Mouse (Mus musculus): ENCODE measurements at regions not wholly inside any gene's neighbourhood (a gene's known extent, or its start where the extent isn't known, plus 50 kb on each side); places are given as distances from the start of the nearest gene placed in this dataset.

GRCm38 (mm10) chr7:75983809-75984171 lies 135.7 kb downstream of the Klhl25 start:
- Histone ChIP-seq H3K27ac (replicated peaks) (no peak overlapping the region), H3K9ac (no peak overlapping the region), H3K36me3 (no peaks in the 10 kb centered on the region), H3K9me3 (no peaks in the 10 kb centered on the region), H3K4me2 (peak overlapping the region; percentile 31; the same call in 1 of the 2 replicates), H3K4me1 (no peaks in the 10 kb centered on the region), H3K4me3 (no peak overlapping the region), H3K27me3 (replicated peaks) (no peaks in the 10 kb centered on the region; the same call in 1 of the 2 replicates)
- ATAC-seq (ENCODE audit: extremely low read depth, insufficient number of reproducible peaks, low FRiP score, low TSS enrichment), result no peak
- 57% methylated on average over 7 of the region's 7 CpGs for WGBS

- Histone ChIP-seq H3K36me3 (no peaks in the 10 kb centered on the region), H3K4me3 (no peak overlapping the region), H3K4me2 (no peak overlapping the region), H3K27me3 (replicated peaks) (no peaks in the 10 kb centered on the region), H3K27ac (replicated peaks) (no peak overlapping the region), H3K4me1 (no peaks in the 10 kb centered on the region), H3K9me3 (no peaks in the 10 kb centered on the region), H3K9ac (no peak overlapping the region)
- ATAC-seq (ENCODE audit: extremely low read depth, insufficient number of reproducible peaks, low FRiP score, low TSS enrichment), result no peak
- 38% methylated on average over 5 of the region's 5 CpGs for WGBS
These were observed 150.7 kb downstream of the Klhl25 start for GRCm38 (mm10) chr7:75998853-75999252.

- Histone ChIP-seq H3K9me3 (no peaks in the 10 kb centered on the region), H3K4me2 (no peak overlapping the region), H3K9ac (no peak overlapping the region), H3K4me3 (no peak overlapping the region), H3K27me3 (replicated peaks) (no peaks in the 10 kb centered on the region), H3K36me3 (no peaks in the 10 kb centered on the region), H3K27ac (replicated peaks) (no peak overlapping the region), H3K4me1 (no peaks in the 10 kb centered on the region)
- no peak for ATAC-seq (ENCODE audit: extremely low read depth, insufficient number of reproducible peaks, low FRiP score, low TSS enrichment)
- 63% methylated on average over 2 of the region's 2 CpGs for WGBS
These were observed 151.3 kb downstream of the Klhl25 start for GRCm38 (mm10) chr7:75999324-75999907.

- no peak overlapping the region for H3K4me3 ChIP-seq
- no peak for ATAC-seq (ENCODE audit: extremely low read depth, insufficient number of reproducible peaks, low FRiP score, low TSS enrichment)
- H3K27ac ChIP-seq (replicated peaks), result no peak overlapping the region
- H3K36me3 ChIP-seq, result no peaks in the 10 kb centered on the region
- H3K4me2 ChIP-seq, result no peak overlapping the region
- 64% methylated on average over 1 of the region's 1 CpGs for WGBS
- no peaks in the 10 kb centered on the region for H3K4me1 ChIP-seq
- no peaks in the 10 kb centered on the region for H3K9me3 ChIP-seq
- H3K9ac ChIP-seq, result no peak overlapping the region
- no peaks in the 10 kb centered on the region for H3K27me3 ChIP-seq (replicated peaks)
These were observed 152.9 kb downstream of the Klhl25 start for GRCm38 (mm10) chr7:76001012-76001411.

- WGBS, result 49% methylated on average over 6 of the region's 6 CpGs
- no peaks in the 10 kb centered on the region for H3K9me3 ChIP-seq
- H3K36me3 ChIP-seq, result no peaks in the 10 kb centered on the region
- H3K27ac ChIP-seq (replicated peaks), result no peak overlapping the region
- no peaks in the 10 kb centered on the region for H3K27me3 ChIP-seq (replicated peaks)
- H3K4me2 ChIP-seq, result no peak overlapping the region
- H3K4me3 ChIP-seq, result no peak overlapping the region
- H3K4me1 ChIP-seq, result no peaks in the 10 kb centered on the region
- no peak for ATAC-seq (ENCODE audit: extremely low read depth, insufficient number of reproducible peaks, low FRiP score, low TSS enrichment)
- H3K9ac ChIP-seq, result no peak overlapping the region
These were observed 160.1 kb downstream of the Klhl25 start for GRCm38 (mm10) chr7:76008226-76008625.

GRCm38 (mm10) chr7:76047743-76048142 lies 181.9 kb upstream of the Agbl1 start:
- H3K9ac ChIP-seq, result no peak overlapping the region
- H3K27ac ChIP-seq (replicated peaks), result no peak overlapping the region
- no peaks in the 10 kb centered on the region for H3K36me3 ChIP-seq
- H3K9me3 ChIP-seq, result no peaks in the 10 kb centered on the region
- H3K4me1 ChIP-seq, result no peaks in the 10 kb centered on the region
- no peaks in the 10 kb centered on the region for H3K27me3 ChIP-seq (replicated peaks)
- 60% methylated on average over 3 of the region's 3 CpGs for WGBS
- no peak for ATAC-seq (ENCODE audit: extremely low read depth, insufficient number of reproducible peaks, low FRiP score, low TSS enrichment)
- no peak overlapping the region for H3K4me2 ChIP-seq
- H3K4me3 ChIP-seq, result no peak overlapping the region

GRCm38 (mm10) chr7:76049342-76049741 lies 180.3 kb upstream of the Agbl1 start:
- Histone ChIP-seq H3K27me3 (replicated peaks) (no peaks in the 10 kb centered on the region), H3K9ac (no peak overlapping the region), H3K4me3 (no peak overlapping the region), H3K27ac (replicated peaks) (no peak overlapping the region), H3K4me1 (no peaks in the 10 kb centered on the region), H3K36me3 (no peaks in the 10 kb centered on the region), H3K4me2 (no peak overlapping the region), H3K9me3 (no peaks in the 10 kb centered on the region)
- WGBS, result 63% methylated on average over 2 of the region's 2 CpGs
- ATAC-seq (ENCODE audit: extremely low read depth, insufficient number of reproducible peaks, low FRiP score, low TSS enrichment), result no peak

GRCm38 (mm10) chr7:76053843-76054242 lies 175.8 kb upstream of the Agbl1 start:
- H3K27ac ChIP-seq (replicated peaks), result no peak overlapping the region
- H3K36me3 ChIP-seq, result no peaks in the 10 kb centered on the region
- H3K9ac ChIP-seq, result no peak overlapping the region
- WGBS, result 65% methylated on average over 3 of the region's 3 CpGs
- H3K4me1 ChIP-seq, result no peaks in the 10 kb centered on the region
- no peaks in the 10 kb centered on the region for H3K9me3 ChIP-seq
- H3K4me2 ChIP-seq, result no peak overlapping the region
- ATAC-seq (ENCODE audit: extremely low read depth, insufficient number of reproducible peaks, low FRiP score, low TSS enrichment), result no peak
- H3K4me3 ChIP-seq, result no peak overlapping the region
- H3K27me3 ChIP-seq (replicated peaks), result no peaks in the 10 kb centered on the region

- 51% methylated on average over 1 of the region's 1 CpGs for WGBS
- ATAC-seq (ENCODE audit: extremely low read depth, insufficient number of reproducible peaks, low FRiP score, low TSS enrichment), result no peak
These were observed 130.5 kb upstream of the Agbl1 start for GRCm38 (mm10) chr7:76099149-76099548.

GRCm38 (mm10) chr7:76121242-76121844 lies 108.3 kb upstream of the Agbl1 start:
- Histone ChIP-seq H3K9ac (no peak overlapping the region), H3K4me1 (no peaks in the 10 kb centered on the region), H3K4me2 (no peak overlapping the region), H3K9me3 (no peaks in the 10 kb centered on the region), H3K27ac (replicated peaks) (no peak overlapping the region), H3K4me3 (no peak overlapping the region), H3K27me3 (replicated peaks) (no peaks in the 10 kb centered on the region), H3K36me3 (no peaks in the 10 kb centered on the region)
- 85% methylated on average over 8 of the region's 8 CpGs for WGBS
- ATAC-seq (ENCODE audit: extremely low read depth, insufficient number of reproducible peaks, low FRiP score, low TSS enrichment), result no peak

More at GRCm38 (mm10) chr7:76099149-76099548, 130.5 kb upstream of the Agbl1 start:
- Histone ChIP-seq H3K4me3 (no peak overlapping the region), H3K27me3 (replicated peaks) (no peaks in the 10 kb centered on the region), H3K9ac (no peak overlapping the region), H3K36me3 (no peaks in the 10 kb centered on the region), H3K4me1 (no peaks in the 10 kb centered on the region), H3K9me3 (no peaks in the 10 kb centered on the region), H3K4me2 (no peak overlapping the region), H3K27ac (replicated peaks) (no peak overlapping the region)

- Histone ChIP-seq H3K27me3 (replicated peaks) (no peaks in the 10 kb centered on the region), H3K27ac (replicated peaks) (no peak overlapping the region), H3K4me2 (no peak overlapping the region), H3K4me1 (no peaks in the 10 kb centered on the region), H3K36me3 (no peaks in the 10 kb centered on the region), H3K9ac (no peak overlapping the region), H3K9me3 (no peaks in the 10 kb centered on the region), H3K4me3 (no peak overlapping the region)
- no peak for ATAC-seq (ENCODE audit: extremely low read depth, insufficient number of reproducible peaks, low FRiP score, low TSS enrichment)
- 48% methylated on average over 2 of the region's 2 CpGs for WGBS
These were observed 102.0 kb upstream of the Agbl1 start for GRCm38 (mm10) chr7:76127641-76128111.

- H3K4me3 ChIP-seq, result no peak overlapping the region
- H3K9ac ChIP-seq, result no peak overlapping the region
- no peak for ATAC-seq (ENCODE audit: extremely low read depth, insufficient number of reproducible peaks, low FRiP score, low TSS enrichment)
- H3K4me2 ChIP-seq, result no peak overlapping the region
- H3K9me3 ChIP-seq, result no peaks in the 10 kb centered on the region
- 69% methylated on average over 4 of the region's 4 CpGs for WGBS
- H3K36me3 ChIP-seq, result no peaks in the 10 kb centered on the region
- no peaks in the 10 kb centered on the region for H3K27me3 ChIP-seq (replicated peaks)
- H3K4me1 ChIP-seq, result no peaks in the 10 kb centered on the region
- H3K27ac ChIP-seq (replicated peaks), result no peak overlapping the region
These were observed 87.2 kb upstream of the Agbl1 start for GRCm38 (mm10) chr7:76142455-76142854.

Data from heart, embryonic 13.5 days (tissue).